Mouse (Mus musculus): ENCODE measurements around the gene Gipr.

Gipr gene

GRCm38 (mm10) chr7:19147497-19148045, 18.4 kb downstream of the Gipr start:
- no peak for DNase-seq

GRCm38 (mm10) chr7:19146793-19147192, 19.1 kb downstream of the Gipr start:
- DNase-seq, result no peak

GRCm38 (mm10) chr7:19137380-19137779, 28.5 kb downstream of the Gipr start:
- DNase-seq, result peak; percentile 81

- DNase-seq, result peak; percentile 35
Observed at GRCm38 (mm10) chr7:19136673-19137334, 29.1 kb downstream of the Gipr start.

- DNase-seq, result no peak
Observed at GRCm38 (mm10) chr7:19136168-19136567, 29.8 kb downstream of the Gipr start.

GRCm38 (mm10) chr7:19131324-19131848, 34.5 kb downstream of the Gipr start:
- peak; percentile 95 for DNase-seq

- DNase-seq, result peak; percentile 35
Observed at GRCm38 (mm10) chr7:19130657-19131056, 35.3 kb downstream of the Gipr start.

GRCm38 (mm10) chr7:19129396-19129795, 36.5 kb downstream of the Gipr start:
- DNase-seq, result no peak

- no peak for DNase-seq
Observed at GRCm38 (mm10) chr7:19127744-19128143, 38.2 kb downstream of the Gipr start.

GRCm38 (mm10) chr7:19124713-19125112, 41.2 kb downstream of the Gipr start:
- no peak for DNase-seq

GRCm38 (mm10) chr7:19121686-19122085, 44.2 kb downstream of the Gipr start:
- DNase-seq, result no peak

GRCm38 (mm10) chr7:19119631-19120429, 46.1 kb downstream of the Gipr start, which contains the start of gene Fbxo46:
Fbxo46 (plus strand) TSS chr7:19119859.
- peak; percentile 94 for DNase-seq

GRCm38 (mm10) chr7:19119083-19119482, 46.8 kb downstream of the Gipr start:
- peak; percentile 21 for DNase-seq

- DNase-seq, result peak; percentile 67
Observed at GRCm38 (mm10) chr7:19118028-19118771, 47.7 kb downstream of the Gipr start, which contains the start of gene Gm4969. Gm4969 (minus strand) TSS chr7:19118368.

GRCm38 (mm10) chr7:19109565-19109964, 56.4 kb downstream of the Gipr start:
- DNase-seq, result no peak

GRCm38 (mm10) chr7:19107436-19107835, 58.5 kb downstream of the Gipr start:
- no peak for DNase-seq
